Mouse (Mus musculus) ZHBTc4 (cell line): ENCODE data around the gene Gpr137.
"Not testable (repeated sequence)": the region's sequence is repeated elsewhere in the genome, so short reads cannot be mapped to it uniquely, and the experiment has no call there.

Experiments used
- DNase-seq: peaks from one replicate; pipeline ENCODE4 v3.0.0-alpha.2; 2011; ENCODE audit warnings: low read depth, low spot score

Gpr137 gene

GRCm38 (mm10) chr19:6942249-6942691 is at the start of gene Gpr137:
Gpr137 (minus strand) TSS chr19:6942480.
- peak; percentile 97 for DNase-seq

- DNase-seq = not testable (repeated sequence)
These were observed 48.9 kb upstream of the Gpr137 start for GRCm38 (mm10) chr19:6991166-6991565.

GRCm38 (mm10) chr19:6990712-6991111 is 48.4 kb upstream of the Gpr137 start:
- DNase-seq = no peak

- no peak for DNase-seq
These were observed 47.0 kb upstream of the Gpr137 start for GRCm38 (mm10) chr19:6989251-6989650.

GRCm38 (mm10) chr19:6987904-6988285 is 45.6 kb upstream of the Gpr137 start:
- DNase-seq = peak; percentile 43

GRCm38 (mm10) chr19:6987061-6987903 is 45.0 kb upstream of the Gpr137 start, which contains the start of gene Vegfb:
Vegfb (minus strand) TSS chr19:6987651.
- DNase-seq = peak; percentile 58

GRCm38 (mm10) chr19:6985951-6986708 is 43.9 kb upstream of the Gpr137 start:
- no peak for DNase-seq

GRCm38 (mm10) chr19:6985300-6985699 is 43.0 kb upstream of the Gpr137 start:
- DNase-seq = peak; percentile 46

GRCm38 (mm10) chr19:6983621-6984020 is 41.3 kb upstream of the Gpr137 start:
- no peak for DNase-seq

- no peak for DNase-seq
These were observed 39.2 kb upstream of the Gpr137 start for GRCm38 (mm10) chr19:6981465-6981864.

GRCm38 (mm10) chr19:6980381-6981093 is 38.3 kb upstream of the Gpr137 start, which contains the start of gene Fkbp2:
Fkbp2 (minus strand) TSS chr19:6980501.
- peak; percentile 99 for DNase-seq

- DNase-seq = peak; percentile 100
These were observed 37.5 kb upstream of the Gpr137 start for GRCm38 (mm10) chr19:6979486-6980380.

- DNase-seq = no peak
These were observed 36.8 kb upstream of the Gpr137 start for GRCm38 (mm10) chr19:6979001-6979479.

- no peak for DNase-seq
These were observed 36.3 kb upstream of the Gpr137 start for GRCm38 (mm10) chr19:6978639-6978974.

- no peak for DNase-seq
These were observed 35.7 kb upstream of the Gpr137 start for GRCm38 (mm10) chr19:6977759-6978638.

- peak; percentile 48 for DNase-seq
These were observed 33.5 kb upstream of the Gpr137 start, which contains the start of gene Plcb3 for GRCm38 (mm10) chr19:6975537-6976521. Plcb3 (minus strand) TSS chr19:6976470.

- peak; percentile 96 for DNase-seq
These were observed 32.2 kb upstream of the Gpr137 start, which contains the start of gene Ppp1r14b for GRCm38 (mm10) chr19:6974211-6975205. Ppp1r14b (plus strand) TSS chr19:6974968.
